Mouse (Mus musculus) C2C12 (cell line): ENCODE data around the gene Spg21.

ENCODE experiments used
- CEBPB ChIP-seq: IDR thresholded peaks from one replicate; pipeline ENCODE4 v1.6.1; 2011; ENCODE audit warnings: low read depth, mild to moderate bottlenecking, control low read depth, moderate library complexity
- CTCF ChIP-seq: IDR thresholded peaks from one replicate; pipeline ENCODE4 v1.5.1; 2011; ENCODE audit not compliant: control insufficient read depth, insufficient read depth, insufficient read length
- MYOD1 ChIP-seq: IDR thresholded peaks from one replicate; pipeline ENCODE4 v1.6.1; 2011; ENCODE audit warnings: low read depth; ENCODE audit not compliant: control insufficient read depth, insufficient read length
- USF1 ChIP-seq: IDR thresholded peaks from one replicate; pipeline ENCODE4 v1.6.1; 2011; ENCODE audit warnings: low read depth, mild to moderate bottlenecking, control low read depth, moderate library complexity

DNA sequence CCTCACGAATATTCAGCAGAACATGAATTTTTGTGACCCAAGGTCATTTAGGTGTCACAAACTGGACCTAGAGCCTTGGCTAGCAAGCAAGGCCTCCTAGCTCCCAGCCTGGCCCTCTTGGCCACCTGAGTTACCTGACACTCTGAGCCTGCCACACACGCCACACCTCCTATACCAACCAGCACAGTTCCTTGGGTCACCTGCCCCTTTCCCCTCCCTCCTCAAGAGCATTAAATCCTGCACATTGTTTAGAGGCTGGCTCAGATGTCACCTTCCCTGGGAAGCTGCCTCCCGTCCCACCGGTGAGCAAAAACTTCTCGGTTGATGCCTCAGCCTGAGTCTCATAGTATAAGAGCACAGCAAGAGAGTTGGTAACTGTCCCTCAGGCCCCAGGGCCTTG is 70.5 kb downstream of the Spg21 start:
- TF ChIP-seq USF1 (no peak), CTCF (no peak), MYOD1 (no peak), CEBPB (no peak)
